Mouse (Mus musculus): ENCODE results near the gene Ptgds. TPM values are rescaled to one million over a fixed set of nuclear protein-coding genes. Genes with fewer than 3 reads are reported as not detected.
A peak's percentile ranks its signal among the peaks of the same experiment; 100 is the strongest.

Gene Ptgds
- 1.1 and 1.4 TPM in 2 replicates for polyA plus RNA-seq (2016; fragmentation: Nextera tagmentation; extraction: Ambion mirVana)

DNA sequence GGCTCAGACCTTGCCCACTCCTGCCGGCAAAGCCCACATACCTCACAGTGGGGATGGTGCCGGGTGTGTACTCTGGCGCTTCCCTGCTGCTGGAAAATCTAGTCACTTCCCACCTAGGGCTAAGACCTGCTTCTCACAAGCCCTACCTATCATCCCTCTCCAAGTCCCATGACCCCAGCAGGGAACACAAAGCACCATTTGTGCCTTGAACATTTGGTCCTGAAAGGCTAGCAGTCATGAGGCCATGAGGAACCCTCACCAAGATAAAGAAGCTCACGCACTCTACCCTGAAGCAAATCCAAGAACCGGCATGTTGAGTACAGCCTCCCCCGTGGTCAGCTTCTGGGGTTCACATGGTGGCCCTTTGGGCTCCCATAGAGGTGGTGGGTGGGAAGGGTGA, at the start of gene Ptgds:
Gene Ptgds (minus strand): TSS at position 78 of the 400 bp plus-strand sequence.
- Histone ChIP-seq H3K9ac (no peak within 1 kb of the TSS), H3K4me2 (replicated peaks) (no peak within 1 kb of the TSS), H3K4me1 (peaks cover 7% of the 10 kb centered on the region; the same call in 1 of the 2 replicates), H3K9me3 (no peaks in the 10 kb centered on the region), H3K27me3 (replicated peaks) (no peaks in the 10 kb centered on the region), H3K36me3 (no peaks in the 10 kb centered on the region), H3K27ac (no peak within 1 kb of the TSS), H3K4me3 (no peak within 1 kb of the TSS)
- WGBS = 55% methylated on average over 6 of the region's 6 CpGs
- ATAC-seq (ENCODE audit: low FRiP score, low read depth) = no peak

DNA sequence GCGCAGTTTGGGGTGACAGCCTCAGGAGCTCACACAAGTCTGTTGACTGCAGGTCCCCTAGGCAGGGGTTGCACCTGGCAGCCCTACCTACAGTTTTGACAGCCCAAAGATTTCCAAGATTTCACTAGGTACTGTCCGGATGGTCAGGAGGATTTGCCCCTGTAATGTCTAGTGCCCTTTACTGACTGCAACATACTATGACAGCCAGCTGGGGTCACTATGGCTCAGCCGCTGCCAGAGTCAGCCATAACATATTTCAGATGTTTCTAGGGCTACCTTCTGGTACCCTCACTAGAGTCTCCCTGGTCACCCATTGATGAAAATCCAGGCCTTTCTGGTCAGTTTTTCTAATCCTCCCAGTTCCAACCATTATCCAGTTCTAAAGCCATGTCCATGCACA, 40.1 kb upstream of the Ptgds start:
- Histone ChIP-seq H3K27ac (no peak overlapping the region), H3K9ac (no peak overlapping the region), H3K4me3 (no peak overlapping the region), H3K4me1 (no peaks in the 10 kb centered on the region), H3K4me2 (replicated peaks) (no peak overlapping the region), H3K9me3 (no peaks in the 10 kb centered on the region), H3K36me3 (peaks cover 11% of the 10 kb centered on the region), H3K27me3 (replicated peaks) (no peaks in the 10 kb centered on the region)
- no peak for ATAC-seq (ENCODE audit: low FRiP score, low read depth)
- 65% methylated on average over 3 of the region's 3 CpGs for WGBS

DNA sequence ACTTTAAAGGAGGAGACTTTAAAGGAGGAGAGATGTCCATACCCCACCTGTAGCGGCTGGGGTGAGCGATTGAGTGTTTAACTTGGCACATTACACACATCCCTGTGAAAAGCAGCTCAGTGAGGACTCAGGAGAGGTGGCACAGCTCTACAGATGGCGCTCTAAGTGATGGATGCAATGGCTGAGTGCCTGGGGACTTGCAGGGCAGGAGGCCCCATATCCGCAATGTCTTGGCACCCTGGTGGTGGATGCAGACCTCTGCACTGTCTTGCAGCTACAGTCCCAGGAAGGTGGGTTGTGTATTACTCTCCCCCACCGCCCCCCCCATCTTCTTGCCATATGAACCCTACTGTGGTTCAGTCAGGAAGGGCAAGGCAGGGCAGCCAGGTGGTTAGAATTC, 37.1 kb upstream of the Ptgds start:
- no peaks in the 10 kb centered on the region for H3K9me3 ChIP-seq
- ATAC-seq (ENCODE audit: low FRiP score, low read depth) = no peak
- H3K4me2 ChIP-seq (replicated peaks) = no peak overlapping the region
- no peak overlapping the region for H3K9ac ChIP-seq
- 31% methylated on average over 5 of the region's 5 CpGs for WGBS
- H3K27me3 ChIP-seq (replicated peaks) = no peaks in the 10 kb centered on the region
- peaks cover 5% of the 10 kb centered on the region; the same call in 1 of the 2 replicates for H3K4me1 ChIP-seq
- no peak overlapping the region for H3K4me3 ChIP-seq
- peaks cover 33% of the 10 kb centered on the region for H3K36me3 ChIP-seq
- H3K27ac ChIP-seq = no peak overlapping the region

DNA sequence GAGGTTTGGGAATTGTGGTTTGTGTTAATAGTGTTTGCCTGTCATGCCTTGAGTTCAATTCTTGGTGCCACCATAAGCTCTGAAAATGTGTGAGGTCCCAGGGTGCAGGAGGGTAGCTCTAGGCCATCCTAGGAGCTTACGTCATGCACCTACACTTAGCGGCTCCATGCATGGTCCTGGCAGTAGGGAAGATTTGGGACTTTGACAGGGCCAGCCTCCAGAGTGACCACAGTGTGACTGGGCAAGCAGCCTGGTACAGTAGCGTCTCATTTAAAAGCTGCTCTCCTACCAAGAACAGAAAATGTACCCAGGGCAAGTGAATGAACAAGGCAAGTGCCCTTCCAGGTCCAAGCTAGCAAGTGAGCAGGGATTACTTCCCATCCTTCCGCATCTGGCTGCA, 36.0 kb upstream of the Ptgds start:
- peaks cover 12% of the 10 kb centered on the region for H3K4me1 ChIP-seq
- WGBS = 97% methylated on average over 4 of the region's 4 CpGs

DNA sequence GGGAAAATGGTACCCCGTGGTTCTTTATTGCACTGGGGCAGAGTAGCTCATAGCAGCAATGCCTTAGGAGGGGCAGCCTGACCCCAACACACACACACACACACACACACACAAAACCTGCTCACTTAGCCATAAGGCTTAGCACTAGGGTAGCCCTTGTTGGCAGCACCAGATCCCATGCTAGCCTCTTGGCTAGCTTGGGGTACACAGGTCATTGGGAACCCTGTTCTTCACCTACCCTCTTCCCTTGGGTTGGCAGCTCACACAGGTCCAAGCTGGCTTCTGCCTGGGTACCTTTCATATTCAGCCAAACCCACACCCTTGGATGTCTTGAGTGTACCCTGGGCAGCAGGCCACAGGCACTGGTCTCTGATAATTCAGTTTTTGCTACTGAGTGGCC, 35.2 kb upstream of the Ptgds start:
- Histone ChIP-seq H3K4me1 (peaks cover 15% of the 10 kb centered on the region), H3K4me2 (replicated peaks) (no peak overlapping the region), H3K4me3 (no peak overlapping the region), H3K9me3 (no peaks in the 10 kb centered on the region), H3K36me3 (peaks cover 33% of the 10 kb centered on the region), H3K27me3 (replicated peaks) (no peaks in the 10 kb centered on the region), H3K9ac (no peak overlapping the region), H3K27ac (no peak overlapping the region)
- WGBS = 83% methylated on average over 1 of the region's 1 CpGs
- no peak for ATAC-seq (ENCODE audit: low FRiP score, low read depth)

More for the DNA sequence above, 36.0 kb upstream of the Ptgds start:
- no peak overlapping the region for H3K9ac ChIP-seq
- no peak for ATAC-seq (ENCODE audit: low FRiP score, low read depth)
- H3K27me3 ChIP-seq (replicated peaks) = no peaks in the 10 kb centered on the region
- H3K9me3 ChIP-seq = no peaks in the 10 kb centered on the region
- H3K36me3 ChIP-seq = peaks cover 33% of the 10 kb centered on the region
- no peak overlapping the region for H3K27ac ChIP-seq
- H3K4me2 ChIP-seq (replicated peaks) = no peak overlapping the region
- no peak overlapping the region for H3K4me3 ChIP-seq

DNA sequence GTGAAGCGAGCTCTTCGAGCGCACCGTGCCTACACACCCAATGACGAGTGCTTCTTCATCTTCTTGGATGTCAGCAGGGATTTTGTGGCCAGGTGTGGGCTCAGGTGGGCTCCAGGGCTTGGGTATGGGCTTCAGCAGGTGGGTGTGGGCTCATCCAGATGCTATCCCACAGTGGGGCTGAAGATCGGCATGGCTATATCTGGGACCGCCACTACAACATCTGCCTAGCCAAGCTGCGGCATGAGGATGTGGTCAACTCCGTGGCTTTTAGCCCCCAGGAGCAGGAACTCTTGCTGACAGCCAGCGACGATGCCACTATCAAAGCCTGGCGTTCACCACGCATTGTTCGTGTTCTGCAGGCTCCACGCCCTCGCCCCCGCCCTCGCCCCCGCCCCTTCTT, 34.7 kb upstream of the Ptgds start:
- no peaks in the 10 kb centered on the region for H3K9me3 ChIP-seq
- no peak overlapping the region for H3K9ac ChIP-seq
- H3K4me1 ChIP-seq = peaks cover 15% of the 10 kb centered on the region
- H3K27ac ChIP-seq = no peak overlapping the region
- 95% methylated on average over 19 of the region's 19 CpGs for WGBS
- H3K4me3 ChIP-seq = no peak overlapping the region
- H3K4me2 ChIP-seq (replicated peaks) = no peak overlapping the region
- H3K27me3 ChIP-seq (replicated peaks) = no peaks in the 10 kb centered on the region
- ATAC-seq (ENCODE audit: low FRiP score, low read depth) = no peak
- H3K36me3 ChIP-seq = peaks cover 33% of the 10 kb centered on the region

DNA sequence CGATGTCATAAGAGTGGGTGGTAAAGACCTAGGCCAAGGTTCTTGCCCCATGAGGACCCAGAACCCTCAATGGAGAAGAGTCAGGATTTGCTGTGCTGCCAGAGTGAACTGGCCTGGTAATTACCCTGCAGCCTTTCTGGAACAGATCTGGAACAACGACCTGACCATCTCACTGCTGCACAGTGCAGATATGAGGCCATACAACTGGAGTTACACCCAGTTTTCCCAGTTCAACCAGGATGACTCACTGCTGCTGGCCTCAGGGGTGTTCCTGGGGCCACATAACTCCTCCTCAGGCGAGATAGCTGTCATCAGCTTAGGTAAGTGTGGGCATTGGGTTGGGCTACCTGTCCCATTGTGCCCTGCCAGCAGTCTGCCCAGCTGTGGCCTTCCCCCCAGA, 32.9 kb upstream of the Ptgds start:
- Histone ChIP-seq H3K27me3 (replicated peaks) (no peaks in the 10 kb centered on the region), H3K9ac (no peak overlapping the region), H3K36me3 (peaks cover 33% of the 10 kb centered on the region), H3K27ac (no peak overlapping the region), H3K4me2 (replicated peaks) (no peak overlapping the region), H3K4me1 (peaks cover 15% of the 10 kb centered on the region), H3K9me3 (no peaks in the 10 kb centered on the region), H3K4me3 (no peak overlapping the region)
- ATAC-seq (ENCODE audit: low FRiP score, low read depth) = no peak
- WGBS = 81% methylated on average over 3 of the region's 3 CpGs

DNA sequence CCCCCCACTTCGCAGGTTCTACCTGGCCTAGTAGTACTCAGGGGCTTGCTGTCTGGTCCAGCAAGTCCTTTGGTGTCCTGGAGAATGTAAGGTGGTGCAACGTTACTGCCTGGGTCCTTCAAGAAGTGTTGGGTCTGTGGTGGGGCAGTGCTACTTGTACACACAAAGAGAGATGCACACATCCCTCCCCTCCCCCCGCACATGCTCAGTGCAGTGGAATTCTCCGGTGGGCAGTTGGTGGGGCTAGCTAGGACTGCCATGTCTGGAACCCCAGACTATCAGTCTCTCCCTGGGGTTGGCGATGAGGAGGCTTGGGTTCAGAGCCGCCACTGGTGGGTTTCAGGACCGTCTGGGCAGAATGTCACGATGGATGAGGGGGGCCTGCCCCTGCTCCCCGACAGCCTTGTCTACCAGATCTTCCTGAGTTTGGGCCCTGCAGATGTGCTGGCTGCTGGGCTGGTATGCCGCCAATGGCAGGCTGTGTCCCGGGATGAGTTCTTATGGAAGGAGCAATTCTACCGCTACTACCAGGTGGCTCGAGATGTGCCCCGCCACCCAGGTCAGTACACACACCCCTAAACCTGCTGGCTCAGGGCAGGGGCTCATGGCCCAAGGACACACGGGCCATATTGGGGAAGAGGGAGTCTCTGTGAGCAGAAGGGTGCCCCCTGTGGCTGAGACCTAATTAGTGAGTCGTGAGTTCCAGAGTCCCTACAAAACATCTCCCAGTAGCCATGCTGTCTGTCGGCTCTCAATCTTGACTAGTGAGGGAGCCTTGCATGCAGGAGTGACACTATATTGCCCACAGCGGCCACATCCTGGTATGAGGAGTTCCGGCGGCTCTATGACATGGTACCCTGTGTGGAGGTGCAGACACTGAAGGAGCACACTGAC, 32.0 kb upstream of the Ptgds start, which contains the start of gene C8g:
Gene C8g (minus strand): TSS at position 127 of the 894 bp plus-strand sequence.
- Histone ChIP-seq H3K27me3 (replicated peaks) (no peaks in the 10 kb centered on the region), H3K4me1 (peaks cover 15% of the 10 kb centered on the region), H3K36me3 (peaks cover 33% of the 10 kb centered on the region), H3K9ac (peak within 1 kb of the TSS; percentile 93), H3K4me3 (peak within 1 kb of the TSS; percentile 89), H3K27ac (no peak within 1 kb of the TSS), H3K9me3 (no peaks in the 10 kb centered on the region), H3K4me2 (replicated peaks) (peak within 1 kb of the TSS; percentile 95)
- no peak for ATAC-seq (ENCODE audit: low FRiP score, low read depth)
- WGBS = 74% methylated on average over 20 of the region's 20 CpGs

DNA sequence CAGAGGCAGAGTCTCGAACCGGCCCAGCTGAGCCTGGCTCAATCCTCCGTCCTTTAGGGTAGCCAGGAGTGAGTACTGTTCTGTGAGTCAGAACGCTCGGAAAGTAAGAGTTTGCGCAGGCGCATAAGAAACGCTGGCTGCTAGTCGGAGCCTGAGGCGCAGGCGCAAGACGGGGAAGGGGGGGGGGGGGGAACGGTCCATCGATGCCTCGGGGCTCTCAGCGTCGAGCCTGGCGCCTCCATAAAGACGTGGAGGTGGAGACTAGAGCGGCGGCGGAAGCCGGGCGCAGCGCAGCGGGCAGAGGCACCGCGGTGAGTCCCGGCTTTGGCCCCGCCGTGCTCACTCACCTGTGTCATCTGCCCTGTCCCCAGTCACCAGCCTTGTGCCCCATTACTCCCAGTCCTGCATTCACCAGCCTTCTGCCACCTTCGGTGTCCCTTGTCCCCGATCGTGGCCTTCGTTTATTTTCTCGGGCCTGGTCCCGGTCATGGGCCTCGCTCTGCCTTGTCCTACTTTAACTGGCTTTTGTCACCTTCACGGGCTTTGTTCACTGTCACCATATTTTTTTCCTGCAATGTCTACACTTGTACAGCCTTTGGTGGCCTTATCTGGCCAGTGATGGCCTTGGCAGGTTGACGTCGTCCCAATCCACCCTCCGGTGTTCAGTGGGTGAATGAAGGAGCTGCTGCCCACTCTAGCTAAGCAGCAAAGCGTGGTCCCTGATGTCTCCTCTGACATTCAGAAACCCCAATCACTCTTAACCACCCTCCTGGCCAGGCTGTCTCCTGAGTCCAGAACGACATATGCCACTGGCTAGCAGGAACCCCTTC, 30.9 kb upstream of the Ptgds start, which contains the start of gene Fbxw5:
Gene Fbxw5 (plus strand): TSS at position 175 of the 830 bp plus-strand sequence.
- WGBS = 2% methylated on average over 40 of the region's 44 CpGs
- H3K27me3 ChIP-seq (replicated peaks) = no peaks in the 10 kb centered on the region
- peak within 1 kb of the TSS; percentile 95 for H3K4me2 ChIP-seq (replicated peaks)
- peak within 1 kb of the TSS; percentile 89 for H3K4me3 ChIP-seq
- H3K27ac ChIP-seq = no peak within 1 kb of the TSS
- peaks cover 15% of the 10 kb centered on the region for H3K4me1 ChIP-seq
- H3K9me3 ChIP-seq = no peaks in the 10 kb centered on the region
- H3K9ac ChIP-seq = peak within 1 kb of the TSS; percentile 93
- peak; percentile 88 for ATAC-seq (ENCODE audit: low FRiP score, low read depth)
- peaks cover 29% of the 10 kb centered on the region for H3K36me3 ChIP-seq

DNA sequence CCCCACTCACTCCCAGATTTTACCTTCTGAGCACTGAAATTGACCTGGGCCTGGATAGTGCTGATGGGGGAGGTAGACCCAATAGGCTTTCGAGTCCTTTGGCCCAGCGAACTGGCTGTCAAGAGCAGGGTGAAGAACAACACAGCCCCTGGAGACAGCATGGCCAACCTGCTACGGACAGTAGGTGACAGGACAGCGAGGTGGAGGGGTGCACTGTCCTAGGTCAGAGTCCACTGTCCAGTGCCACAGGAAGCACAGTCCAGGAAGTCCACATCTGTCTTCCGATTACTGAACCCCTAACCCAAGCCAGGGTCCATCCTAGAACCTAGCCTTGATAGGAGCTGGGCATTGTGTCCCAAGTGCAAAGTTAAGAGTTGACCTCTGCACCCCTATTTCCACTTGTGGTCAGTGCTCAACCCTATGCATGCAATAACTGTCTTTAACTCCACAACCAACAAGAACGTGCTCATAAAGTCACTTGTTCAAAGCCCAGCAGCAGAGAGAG, 30.3 kb upstream of the Ptgds start:
- H3K36me3 ChIP-seq = peaks cover 24% of the 10 kb centered on the region
- peak; percentile 56 for ATAC-seq (ENCODE audit: low FRiP score, low read depth)
- peaks cover 15% of the 10 kb centered on the region for H3K4me1 ChIP-seq
- peak overlapping the region; percentile 29 for H3K9ac ChIP-seq
- peak overlapping the region; percentile 95 for H3K4me2 ChIP-seq (replicated peaks)
- 67% methylated on average over 6 of the region's 6 CpGs for WGBS
- no peaks in the 10 kb centered on the region for H3K27me3 ChIP-seq (replicated peaks)
- no peaks in the 10 kb centered on the region for H3K9me3 ChIP-seq
- no peak overlapping the region for H3K27ac ChIP-seq
- H3K4me3 ChIP-seq = peak overlapping the region; percentile 89

DNA sequence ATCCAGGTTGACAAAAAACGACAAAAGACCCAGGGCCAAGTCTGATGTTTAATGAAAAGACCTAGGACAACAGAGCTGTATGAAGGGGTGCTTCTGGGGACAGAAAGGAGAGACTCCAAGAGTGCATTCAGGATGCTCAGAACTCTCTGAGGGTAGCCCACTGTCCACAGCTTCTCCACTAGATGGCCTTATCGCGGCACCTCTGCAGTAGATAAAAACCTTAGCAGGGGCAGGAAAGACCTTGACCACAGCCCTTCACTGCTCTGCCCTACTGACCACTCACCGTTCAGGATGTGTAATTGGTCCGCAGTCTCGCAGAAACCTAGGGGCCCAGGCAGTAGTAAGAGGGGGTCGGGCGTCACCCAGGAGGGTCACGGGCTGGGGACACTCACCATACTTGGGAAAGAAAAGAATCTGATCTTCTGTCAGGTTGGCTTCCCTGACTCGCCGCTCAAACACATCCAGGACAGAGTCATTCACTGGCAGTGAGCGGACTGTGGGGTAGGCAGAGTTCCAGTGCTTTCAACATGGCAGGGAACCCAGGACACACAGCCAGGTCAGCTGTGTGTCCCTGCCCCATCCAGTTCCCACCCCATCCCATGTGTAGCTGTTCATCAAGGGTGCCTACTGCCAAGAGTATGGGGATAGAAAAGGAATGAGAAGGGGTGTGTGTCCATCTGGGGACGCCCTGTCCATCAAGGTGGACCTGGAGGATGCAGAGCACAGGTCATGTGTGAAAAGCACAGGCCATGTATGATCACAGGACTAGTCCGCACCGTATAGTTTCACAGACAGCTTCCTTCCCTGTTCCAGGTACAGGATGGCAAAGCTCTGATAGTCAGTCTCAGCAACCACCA, 29.0 kb upstream of the Ptgds start:
- no peak for ATAC-seq (ENCODE audit: low FRiP score, low read depth)
- no peaks in the 10 kb centered on the region for H3K27me3 ChIP-seq (replicated peaks)
- peaks cover 15% of the 10 kb centered on the region for H3K4me1 ChIP-seq
- H3K9ac ChIP-seq = no peak overlapping the region
- H3K9me3 ChIP-seq = no peaks in the 10 kb centered on the region
- no peak overlapping the region for H3K4me3 ChIP-seq
- H3K36me3 ChIP-seq = peaks cover 12% of the 10 kb centered on the region
- WGBS = 72% methylated on average over 15 of the region's 15 CpGs
- no peak overlapping the region for H3K27ac ChIP-seq
- H3K4me2 ChIP-seq (replicated peaks) = no peak overlapping the region

Data from neural tube, embryonic 12.5 days (tissue).